Mouse (Mus musculus) embryonic facial prominence, embryonic 15.5 days (tissue): ENCODE measurements around the gene Zmat5. TPM values are rescaled to one million over a fixed set of nuclear protein-coding genes. Genes with fewer than 3 reads are reported as not detected.

Experiments used
- ATAC-seq: fragments of 200-750 bp; cut with Nextera tagmentation; 2 replicates; pipeline ENCODE4 v1.8.0; 2017; ENCODE audit warnings: low read depth, moderate TSS enrichment; ENCODE audit not compliant: insufficient number of reproducible peaks, low FRiP score, low TSS enrichment
- H3K27ac ChIP-seq: fragments of 300-500 bp; sonication (generic); replicated peaks from 2 replicates; pipeline ENCODE4 v1.5.1; 2015; ENCODE audit warnings: mild to moderate bottlenecking, inconsistent platforms
- H3K27me3 ChIP-seq: fragments of 300-500 bp; sonication (generic); 2 replicates; pipeline ENCODE4 v1.6.1; 2015; ENCODE audit warnings: inconsistent platforms
- H3K36me3 ChIP-seq: fragments of 300-500 bp; sonication (generic); 2 replicates; pipeline ENCODE4 v1.6.1; 2015; ENCODE audit warnings: mild to moderate bottlenecking, inconsistent platforms
- H3K4me1 ChIP-seq: fragments of 300-500 bp; sonication (generic); 2 replicates; pipeline ENCODE4 v1.6.1; 2015; ENCODE audit warnings: inconsistent platforms
- H3K4me2 ChIP-seq: fragments of 300-500 bp; sonication (generic); replicated peaks from 2 replicates; pipeline ENCODE4 v1.6.1; 2015; ENCODE audit warnings: mild to moderate bottlenecking, inconsistent platforms
- H3K4me3 ChIP-seq: fragments of 300-500 bp; sonication (generic); replicated peaks from 2 replicates; pipeline ENCODE4 v1.5.1; 2015; ENCODE audit warnings: mild to moderate bottlenecking, inconsistent platforms
- H3K9ac ChIP-seq: fragments of 300-500 bp; sonication (generic); 2 replicates; pipeline ENCODE4 v1.6.1; 2015; ENCODE audit warnings: inconsistent platforms
- H3K9me3 ChIP-seq: fragments of 300-500 bp; sonication (generic); replicated peaks from 2 replicates; pipeline ENCODE4 v1.6.1; 2016; ENCODE audit warnings: inconsistent platforms
- WGBS: fragments of 180-500 bp; shearing (Covaris S2); methylation state at CpG from one replicate; pipeline ENCODE4 v1.1.7; 2015; 5-methylcytosine and 5-hydroxymethylcytosine counted together
- polyA plus RNA-seq: library from polyadenylated mRNA; unstranded; fragments of >200 nt; fragmentation: Nextera tagmentation; extraction: Ambion mirVana; gene quantifications from 2 replicates; pipeline ENCODE4 v1.2.1, GENCODE M21; 2015

Gene Zmat5
- polyA plus RNA-seq, 1 experiment from 2014 or later: 67.1 TPM

- no peaks in the 10 kb centered on the region for H3K9me3 ChIP-seq
- 59% methylated on average over 7 of the region's 7 CpGs for WGBS
- H3K27me3 ChIP-seq: no peaks in the 10 kb centered on the region
- no peak overlapping the region for H3K4me2 ChIP-seq
- no peak overlapping the region for H3K9ac ChIP-seq
- H3K4me3 ChIP-seq: no peak overlapping the region
- ATAC-seq: no peak
- H3K36me3 ChIP-seq: peaks cover 48% of the 10 kb centered on the region
- no peaks in the 10 kb centered on the region for H3K4me1 ChIP-seq
- H3K27ac ChIP-seq: no peak overlapping the region
Measured at GRCm38 (mm10) chr11:4771756-4772155, 67.3 kb downstream of the Zmat5 start.

- Histone ChIP-seq H3K27me3 (no peaks in the 10 kb centered on the region), H3K4me3 (no peak overlapping the region), H3K36me3 (peaks cover 52% of the 10 kb centered on the region), H3K9me3 (no peaks in the 10 kb centered on the region), H3K9ac (no peak overlapping the region), H3K4me1 (no peaks in the 10 kb centered on the region), H3K4me2 (no peak overlapping the region), H3K27ac (no peak overlapping the region)
- WGBS: 35% methylated on average over 3 of the region's 3 CpGs
- no peak for ATAC-seq
Measured at GRCm38 (mm10) chr11:4772925-4773324, 68.4 kb downstream of the Zmat5 start.

- Histone ChIP-seq H3K4me1 (no peaks in the 10 kb centered on the region), H3K9ac (no peak overlapping the region), H3K27me3 (no peaks in the 10 kb centered on the region), H3K9me3 (no peaks in the 10 kb centered on the region), H3K4me3 (no peak overlapping the region), H3K27ac (no peak overlapping the region), H3K36me3 (peaks cover 82% of the 10 kb centered on the region), H3K4me2 (no peak overlapping the region)
- 79% methylated on average over 3 of the region's 3 CpGs for WGBS
- ATAC-seq: no peak
Measured at GRCm38 (mm10) chr11:4780927-4781326, 76.4 kb downstream of the Zmat5 start.

- no peak overlapping the region for H3K4me2 ChIP-seq
- H3K9ac ChIP-seq: no peak overlapping the region
- no peaks in the 10 kb centered on the region for H3K4me1 ChIP-seq
- no peaks in the 10 kb centered on the region for H3K27me3 ChIP-seq
- no peak for ATAC-seq
- peaks cover 83% of the 10 kb centered on the region for H3K36me3 ChIP-seq
- H3K9me3 ChIP-seq: no peaks in the 10 kb centered on the region
- H3K27ac ChIP-seq: no peak overlapping the region
- no peak overlapping the region for H3K4me3 ChIP-seq
- WGBS: 86% methylated on average over 3 of the region's 3 CpGs
Measured at GRCm38 (mm10) chr11:4783116-4783515, 78.6 kb downstream of the Zmat5 start.

- no peak overlapping the region for H3K27ac ChIP-seq
- no peak for ATAC-seq
- no peaks in the 10 kb centered on the region for H3K4me1 ChIP-seq
- no peak overlapping the region for H3K9ac ChIP-seq
- no peaks in the 10 kb centered on the region for H3K27me3 ChIP-seq
- peaks cover 83% of the 10 kb centered on the region for H3K36me3 ChIP-seq
- H3K4me3 ChIP-seq: no peak overlapping the region
- H3K4me2 ChIP-seq: no peak overlapping the region
- H3K9me3 ChIP-seq: no peaks in the 10 kb centered on the region
- WGBS: 83% methylated on average over 5 of the region's 5 CpGs
Measured at GRCm38 (mm10) chr11:4784629-4785142, 80.2 kb downstream of the Zmat5 start.

Other genes starting within 250 kb of the Zmat5 start
- gene Mtmr3, start 109.8 kb upstream of the Zmat5 start, polyA plus RNA-seq: 27.6 and 27.9 TPM in 2 replicates
- not detected in 2 replicates for gene Gm11032, start 84.6 kb upstream of the Zmat5 start, polyA plus RNA-seq
- 29.3 and 33.3 TPM in 2 replicates for gene Ascc2, start 66.9 kb upstream of the Zmat5 start, polyA plus RNA-seq
- 734 and 735 TPM in 2 replicates for gene Uqcr10, start 336 bp upstream of the Zmat5 start, polyA plus RNA-seq
- gene Cabp7, start 42.1 kb downstream of the Zmat5 start, polyA plus RNA-seq: 0.09 and 0.28 TPM in 2 replicates
- gene Nf2, start 144.9 kb downstream of the Zmat5 start, polyA plus RNA-seq: 47.1 and 50.7 TPM in 2 replicates
- 39.0 and 41.3 TPM in 2 replicates for gene Nipsnap1, start 169.3 kb downstream of the Zmat5 start, polyA plus RNA-seq
- 29.4 and 33.7 TPM in 2 replicates for gene Thoc5, start 190.6 kb downstream of the Zmat5 start, polyA plus RNA-seq
- gene Nefh, start 243.4 kb downstream of the Zmat5 start, polyA plus RNA-seq: 0.20 and 0.27 TPM in 2 replicates